Mouse (Mus musculus) kidney, postnatal 0 days (tissue): ENCODE measurements around the gene Fancl. TPM values are rescaled to one million over a fixed set of nuclear protein-coding genes. Genes with fewer than 3 reads are reported as not detected.

Experiments
- ATAC-seq: fragments of 200-750 bp; cut with Nextera tagmentation; replicated peaks from 2 replicates; pipeline ENCODE4 v1.8.0; 2017; ENCODE audit warnings: low read depth, moderate number of reproducible peaks, moderate TSS enrichment, moderate library complexity; ENCODE audit not compliant: low FRiP score
- DNase-seq: peaks from one replicate; pipeline ENCODE4 v3.0.0-alpha.2; 2016; ENCODE audit warnings: low spot score
- H3K27ac ChIP-seq: fragments of 300-500 bp; sonication (generic); 2 replicates; pipeline ENCODE4 v1.5.1; 2014; ENCODE audit warnings: mild to moderate bottlenecking
- H3K27me3 ChIP-seq: fragments of 300-500 bp; sonication (generic); 2 replicates; pipeline ENCODE4 v1.6.1; 2014; ENCODE audit warnings: low read length, mixed read lengths; ENCODE audit not compliant: insufficient read depth
- H3K36me3 ChIP-seq: fragments of 300-500 bp; sonication (generic); 2 replicates; pipeline ENCODE4 v1.6.1; 2014; ENCODE audit warnings: low read length, mixed read lengths; ENCODE audit not compliant: insufficient read depth
- H3K4me1 ChIP-seq: fragments of 300-500 bp; sonication (generic); replicated peaks from 2 replicates; pipeline ENCODE4 v1.6.1; 2014; ENCODE audit warnings: antibody characterized with exemption, low read length, mixed read lengths; ENCODE audit not compliant: insufficient read depth
- H3K4me2 ChIP-seq: fragments of 300-500 bp; sonication (generic); 2 replicates; pipeline ENCODE4 v1.6.1; 2014; ENCODE audit warnings: mild to moderate bottlenecking, low read length, moderate library complexity, mixed read lengths
- H3K4me3 ChIP-seq: fragments of 300-500 bp; sonication (generic); replicated peaks from 2 replicates; pipeline ENCODE4 v1.5.1; 2014; ENCODE audit warnings: low read depth, low read length
- H3K9ac ChIP-seq: fragments of 300-500 bp; sonication (generic); 2 replicates; pipeline ENCODE4 v1.6.1; 2014; ENCODE audit warnings: low read depth, low read length
- H3K9me3 ChIP-seq: fragments of 300-500 bp; sonication (generic); replicated peaks from 2 replicates; pipeline ENCODE4 v1.6.1; 2016; ENCODE audit warnings: low read length, inconsistent platforms, mixed read lengths
- CTCF ChIP-seq: IDR thresholded peaks from 2 replicates; pipeline ENCODE4 v1.5.1; 2016; ENCODE audit warnings: antibody characterized with exemption, low read depth, mild to moderate bottlenecking, moderate library complexity
- WGBS: fragments of 180-500 bp; shearing (Covaris S2); extraction: QIAGEN DNeasy Blood & Tissue Kit; methylation state at CpG from one replicate; pipeline ENCODE4 v1.1.7; 2014; 5-methylcytosine and 5-hydroxymethylcytosine counted together
- polyA plus RNA-seq: library from polyadenylated mRNA; unstranded; fragments of >200 nt; fragmentation: Nextera tagmentation; extraction: Ambion mirVana; gene quantifications from 2 replicates; pipeline ENCODE4 v1.2.1, GENCODE M21; 2015

Fancl gene
- polyA plus RNA-seq, 1 experiment from 2014 or later: 27.6 TPM

DNA sequence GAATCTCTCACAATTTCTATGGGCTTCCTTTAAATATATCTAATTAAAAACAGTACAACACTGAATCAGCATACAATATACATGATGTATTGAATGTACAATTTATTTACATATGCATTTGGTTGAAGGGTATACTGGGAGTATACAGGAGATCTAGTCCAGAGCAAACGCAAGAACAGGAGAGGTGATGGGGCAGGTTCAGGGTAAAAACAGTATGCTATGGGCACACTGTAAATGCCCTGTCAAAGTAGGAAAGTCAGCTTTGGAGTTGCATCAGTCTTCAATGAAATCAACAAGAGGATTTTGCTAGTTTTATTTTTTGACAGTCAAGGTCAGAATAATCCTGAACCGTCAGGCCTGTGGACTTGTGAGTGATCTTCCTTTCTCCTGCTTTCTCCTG is 743 bp downstream of the Fancl start:
- peak overlapping the region; percentile 63 for H3K4me2 ChIP-seq
- peak overlapping the region; percentile 89; the same call in 1 of the 2 replicates for H3K27ac ChIP-seq
- no peak for TF ChIP-seq CTCF
- H3K4me1 ChIP-seq: no peaks in the 10 kb centered on the region
- H3K4me3 ChIP-seq: peak overlapping the region; percentile 85
- DNase-seq (peak; percentile 2), ATAC-seq (no peak)
- no peaks in the 10 kb centered on the region for H3K27me3 ChIP-seq
- peak overlapping the region; percentile 88 for H3K9ac ChIP-seq
- H3K9me3 ChIP-seq: no peaks in the 10 kb centered on the region
- WGBS: 54% methylated on average over 2 of the region's 2 CpGs
- no peaks in the 10 kb centered on the region for H3K36me3 ChIP-seq

DNA sequence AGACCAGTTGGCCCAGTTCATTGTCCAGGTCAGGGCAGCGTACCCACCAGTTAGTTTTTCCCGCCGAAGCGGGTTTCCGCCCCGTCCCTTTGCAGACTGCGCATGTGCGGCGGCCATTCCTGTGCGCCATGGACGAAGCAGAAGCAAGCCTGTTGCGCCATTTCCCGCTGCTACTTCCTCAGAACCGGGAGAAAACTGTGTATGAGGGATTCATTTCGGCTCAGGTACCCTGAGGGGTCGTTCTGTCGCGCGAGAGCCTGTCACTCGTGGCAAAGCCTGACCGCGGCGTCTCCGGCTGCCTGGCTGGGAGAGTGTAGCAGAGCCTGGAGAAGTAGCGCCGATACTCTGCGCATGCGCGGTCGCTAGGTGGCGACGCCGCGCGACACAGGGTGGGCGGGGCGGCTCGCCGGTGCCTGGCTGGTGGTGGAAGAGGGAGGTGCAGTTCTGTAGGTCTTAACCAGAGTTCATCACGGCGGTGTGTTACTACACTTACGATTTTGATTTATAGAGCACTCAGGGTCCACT is 1.2 kb downstream of the Fancl start:
- Histone ChIP-seq H3K4me1 (no peaks in the 10 kb centered on the region), H3K4me2 (peak overlapping the region; percentile 63), H3K4me3 (peak overlapping the region; percentile 85), H3K9ac (peak overlapping the region; percentile 88), H3K27ac (peak overlapping the region; percentile 89), H3K27me3 (no peaks in the 10 kb centered on the region), H3K36me3 (no peaks in the 10 kb centered on the region), H3K9me3 (no peaks in the 10 kb centered on the region)
- WGBS: under 1% methylated on average over 42 of the region's 42 CpGs
- TF ChIP-seq CTCF: peak; percentile 64
- DNase-seq: peak; percentile 97
- peak; percentile 100 for ATAC-seq

DNA sequence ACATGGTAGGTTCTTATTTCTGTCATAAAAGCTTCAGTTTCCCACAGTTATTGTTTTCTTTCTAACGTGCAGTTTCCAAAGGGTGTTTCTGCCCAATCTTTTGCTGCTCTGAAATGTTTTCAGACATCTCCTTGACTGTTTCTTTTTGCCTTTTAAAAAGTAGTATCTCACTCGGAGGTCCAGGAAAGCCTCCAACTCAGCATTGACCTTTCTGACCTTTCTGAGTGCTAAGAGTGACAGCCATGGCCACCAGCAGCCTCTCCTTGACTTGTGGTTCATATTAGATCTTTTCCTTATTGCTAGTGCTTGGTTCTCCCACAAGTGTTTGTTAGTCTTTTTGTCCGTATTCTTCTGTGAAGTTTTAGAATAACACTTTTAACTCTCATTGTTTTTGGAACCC is 9.6 kb downstream of the Fancl start:
- no peaks in the 10 kb centered on the region for H3K27me3 ChIP-seq
- 30% methylated on average over 3 of the region's 3 CpGs for WGBS
- no peak overlapping the region for H3K9ac ChIP-seq
- no peaks in the 10 kb centered on the region for H3K4me1 ChIP-seq
- no peaks in the 10 kb centered on the region for H3K9me3 ChIP-seq
- no peak overlapping the region for H3K4me3 ChIP-seq
- H3K27ac ChIP-seq: no peak overlapping the region
- no peak overlapping the region for H3K4me2 ChIP-seq
- H3K36me3 ChIP-seq: 0 out of 2 replicates have a peak, but pooled peaks cover 3% of the 10 kb centered on the region
- ATAC-seq (no peak), DNase-seq (peak; percentile 29)
- no peak for TF ChIP-seq CTCF

DNA sequence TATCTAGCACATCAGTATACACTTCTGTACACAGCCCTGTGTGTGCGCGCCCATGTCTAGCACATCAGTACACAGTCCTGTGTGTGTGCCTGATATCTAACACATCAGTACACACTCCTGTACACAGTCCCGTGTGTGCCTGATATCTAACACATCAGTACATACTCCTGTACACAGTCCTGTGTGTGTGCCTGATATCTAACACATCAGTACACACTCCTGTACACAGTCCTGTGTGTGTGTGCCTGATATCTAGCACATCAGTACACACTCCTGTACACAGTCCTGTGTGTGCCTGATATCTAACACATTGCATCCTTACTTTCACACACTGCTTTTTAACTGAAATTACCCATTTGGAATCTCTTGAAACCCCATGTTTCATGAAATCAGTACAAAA is 27.0 kb downstream of the Fancl start:
- no peak for DNase-seq
- Histone ChIP-seq H3K4me3 (no peak overlapping the region), H3K9ac (no peak overlapping the region), H3K36me3 (no peaks in the 10 kb centered on the region), H3K27me3 (no peaks in the 10 kb centered on the region), H3K4me1 (no peaks in the 10 kb centered on the region), H3K27ac (no peak overlapping the region), H3K4me2 (no peak overlapping the region), H3K9me3 (no peaks in the 10 kb centered on the region)
- TF ChIP-seq CTCF: no peak
- 93% methylated on average over 3 of the region's 3 CpGs for WGBS
- ATAC-seq: no peak

DNA sequence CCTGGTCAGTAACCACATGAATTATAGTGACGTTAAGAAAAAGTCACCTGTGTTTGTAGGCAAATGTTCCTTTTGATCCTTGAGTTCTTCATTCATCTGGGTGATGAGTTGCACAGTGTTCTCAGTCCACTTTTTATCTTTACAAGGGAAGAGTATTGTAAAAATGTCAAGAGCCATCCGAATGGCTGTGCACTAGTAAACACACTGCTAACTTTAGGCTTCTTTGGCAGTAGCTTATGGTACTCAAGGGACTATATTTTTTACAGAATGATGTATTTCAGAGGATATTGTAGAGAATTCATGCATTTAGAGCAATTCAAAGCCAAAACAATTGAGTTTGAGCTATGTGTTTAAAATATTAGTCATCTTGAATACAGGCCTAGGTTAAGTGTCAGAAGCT is 35.5 kb downstream of the Fancl start:
- peak; percentile 43 for DNase-seq
- Histone ChIP-seq H3K4me2 (no peak overlapping the region), H3K36me3 (no peaks in the 10 kb centered on the region), H3K4me1 (no peaks in the 10 kb centered on the region), H3K4me3 (no peak overlapping the region), H3K9me3 (no peaks in the 10 kb centered on the region), H3K9ac (no peak overlapping the region), H3K27me3 (no peaks in the 10 kb centered on the region), H3K27ac (no peak overlapping the region)
- no peak for ATAC-seq
- WGBS: 62% methylated on average over 2 of the region's 2 CpGs
- no peak for TF ChIP-seq CTCF

DNA sequence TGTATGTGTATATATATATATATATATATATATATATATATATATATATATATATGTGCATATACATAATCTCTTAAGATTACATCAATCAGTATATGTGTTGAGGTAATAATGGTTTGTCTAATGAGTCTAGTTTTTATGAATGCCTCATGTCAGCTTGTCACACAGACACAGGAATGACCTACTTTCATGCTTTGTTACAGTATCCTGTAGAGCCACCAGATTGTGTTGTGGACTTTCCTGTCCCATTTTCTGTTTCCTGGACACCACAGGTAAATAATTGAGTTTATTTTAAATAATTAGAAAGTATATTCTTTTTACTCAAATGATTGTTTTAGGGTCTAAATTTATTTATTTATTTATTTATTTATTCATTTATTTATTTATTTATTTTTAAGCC is 48.3 kb downstream of the Fancl start:
- Histone ChIP-seq H3K36me3 (no peaks in the 10 kb centered on the region), H3K27me3 (no peaks in the 10 kb centered on the region), H3K4me1 (no peaks in the 10 kb centered on the region), H3K9me3 (no peaks in the 10 kb centered on the region), H3K9ac (no peak overlapping the region), H3K4me3 (no peak overlapping the region), H3K4me2 (no peak overlapping the region), H3K27ac (no peak overlapping the region)
- ATAC-seq: no peak
- no peak for TF ChIP-seq CTCF
- no peak for DNase-seq

DNA sequence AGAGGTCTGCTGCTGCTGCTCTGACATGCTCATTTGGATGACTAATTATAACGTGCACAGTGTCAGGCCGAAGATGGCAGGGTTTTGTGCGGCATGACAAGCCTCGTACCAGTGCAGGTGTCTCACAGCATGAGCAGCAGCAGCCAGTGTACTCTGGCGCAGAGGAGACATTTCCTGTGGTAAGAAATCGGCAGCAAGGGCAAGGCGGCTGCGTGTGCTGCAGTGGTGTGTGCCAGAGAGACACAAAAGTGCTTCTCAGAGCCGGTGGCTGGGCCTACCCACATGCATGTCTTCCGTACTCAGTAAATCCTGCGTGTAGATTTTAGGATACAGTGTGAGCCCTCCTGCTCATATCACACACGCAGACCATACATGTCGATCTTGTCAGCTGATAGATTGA is 51.9 kb downstream of the Fancl start:
- no peaks in the 10 kb centered on the region for H3K27me3 ChIP-seq
- no peak overlapping the region for H3K4me3 ChIP-seq
- ATAC-seq (no peak), DNase-seq (no peak)
- 88% methylated on average over 13 of the region's 13 CpGs for WGBS
- no peak overlapping the region for H3K27ac ChIP-seq
- no peak overlapping the region for H3K9ac ChIP-seq
- no peaks in the 10 kb centered on the region for H3K4me1 ChIP-seq
- H3K36me3 ChIP-seq: no peaks in the 10 kb centered on the region
- no peak for TF ChIP-seq CTCF
- no peaks in the 10 kb centered on the region for H3K9me3 ChIP-seq
- no peak overlapping the region for H3K4me2 ChIP-seq
